Mouse (Mus musculus): ENCODE measurements around the gene Gm13283. TPM values are rescaled to one million over a fixed set of nuclear protein-coding genes. Genes with fewer than 3 reads are reported as not detected.
"Not testable (repeated sequence)": the region's sequence is repeated elsewhere in the genome, so short reads cannot be mapped to it uniquely, and the experiment has no call there.

The Gm13283 gene
- polyA plus RNA-seq, 1 experiment from 2014 or later: 0.60 TPM

DNA sequence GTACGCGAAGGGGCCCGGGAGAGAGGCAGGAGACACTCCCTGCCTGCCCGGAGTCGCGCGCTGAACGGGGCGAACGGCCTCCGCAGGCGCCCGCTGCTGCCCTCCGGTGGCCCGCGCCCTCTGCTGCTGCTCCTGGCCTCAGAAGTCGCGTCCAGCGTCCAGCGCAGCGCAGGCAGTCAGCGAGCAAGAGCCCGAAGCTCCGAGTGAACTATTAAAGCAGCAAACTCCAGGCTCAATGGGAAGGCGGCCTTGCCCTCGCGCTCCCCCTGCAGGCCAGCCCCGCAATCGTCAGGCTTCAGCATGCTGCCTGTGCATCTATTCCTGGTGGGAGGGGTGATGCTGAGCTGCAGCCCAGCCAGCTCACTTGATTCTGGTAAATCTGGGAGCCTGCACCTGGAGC lies 16.7 kb downstream of the Gm13283 start, which contains the start of gene Gm13289:
Gene Gm13289, plus strand, starts transcription at position 301 of the 400 bp plus-strand sequence.
- not testable (repeated sequence) for H3K4me2 ChIP-seq; H3K9ac ChIP-seq; H3K4me1 ChIP-seq; H3K27ac ChIP-seq; H3K27me3 ChIP-seq; H3K4me3 ChIP-seq; H3K9me3 ChIP-seq; ATAC-seq (ENCODE audit: insufficient number of reproducible peaks, low FRiP score, low TSS enrichment, low read depth); H3K36me3 ChIP-seq
- WGBS: no CpG with 5 or more reads among the region's 29 CpGs

DNA sequence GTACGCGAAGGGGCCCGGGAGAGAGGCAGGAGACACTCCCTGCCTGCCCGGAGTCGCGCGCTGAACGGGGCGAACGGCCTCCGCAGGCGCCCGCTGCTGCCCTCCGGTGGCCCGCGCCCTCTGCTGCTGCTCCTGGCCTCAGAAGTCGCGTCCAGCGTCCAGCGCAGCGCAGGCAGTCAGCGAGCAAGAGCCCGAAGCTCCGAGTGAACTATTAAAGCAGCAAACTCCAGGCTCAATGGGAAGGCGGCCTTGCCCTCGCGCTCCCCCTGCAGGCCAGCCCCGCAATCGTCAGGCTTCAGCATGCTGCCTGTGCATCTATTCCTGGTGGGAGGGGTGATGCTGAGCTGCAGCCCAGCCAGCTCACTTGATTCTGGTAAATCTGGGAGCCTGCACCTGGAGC lies 19.6 kb downstream of the Gm13283 start, which contains the start of gene Gm13272:
Gene Gm13272, plus strand, starts transcription at position 301 of the 400 bp plus-strand sequence.
- H3K27me3 ChIP-seq; H3K9me3 ChIP-seq; H3K4me1 ChIP-seq; H3K4me3 ChIP-seq; ATAC-seq (ENCODE audit: insufficient number of reproducible peaks, low FRiP score, low TSS enrichment, low read depth); H3K4me2 ChIP-seq; H3K36me3 ChIP-seq; H3K9ac ChIP-seq; H3K27ac ChIP-seq: not testable (repeated sequence)
- WGBS: no CpG with 5 or more reads among the region's 29 CpGs

DNA sequence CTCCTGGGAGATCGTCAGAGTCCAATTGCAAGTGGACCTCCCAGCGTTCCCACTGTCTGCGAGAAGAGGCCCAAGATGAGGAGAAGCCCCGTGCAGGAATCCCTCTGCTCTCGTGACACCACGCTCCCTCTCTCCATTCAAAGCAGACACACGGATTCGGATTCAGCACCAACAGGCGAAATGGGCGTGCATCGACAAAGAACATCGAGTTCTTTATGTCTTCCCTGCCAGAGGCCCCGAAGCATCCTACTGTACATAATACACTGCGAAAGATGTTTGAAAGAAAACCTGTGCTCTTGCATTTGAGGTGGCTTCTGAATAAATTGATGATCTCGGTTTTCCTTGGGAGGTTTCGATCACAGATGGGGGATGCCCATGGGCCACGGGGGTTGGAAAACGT lies 20.4 kb downstream of the Gm13283 start:
- WGBS: 44% methylated on average over 16 of the region's 18 CpGs
- not testable (repeated sequence) for H3K4me2 ChIP-seq; H3K4me3 ChIP-seq; H3K27ac ChIP-seq; H3K9ac ChIP-seq; ATAC-seq (ENCODE audit: insufficient number of reproducible peaks, low FRiP score, low TSS enrichment, low read depth); H3K27me3 ChIP-seq; H3K9me3 ChIP-seq; H3K36me3 ChIP-seq; H3K4me1 ChIP-seq

DNA sequence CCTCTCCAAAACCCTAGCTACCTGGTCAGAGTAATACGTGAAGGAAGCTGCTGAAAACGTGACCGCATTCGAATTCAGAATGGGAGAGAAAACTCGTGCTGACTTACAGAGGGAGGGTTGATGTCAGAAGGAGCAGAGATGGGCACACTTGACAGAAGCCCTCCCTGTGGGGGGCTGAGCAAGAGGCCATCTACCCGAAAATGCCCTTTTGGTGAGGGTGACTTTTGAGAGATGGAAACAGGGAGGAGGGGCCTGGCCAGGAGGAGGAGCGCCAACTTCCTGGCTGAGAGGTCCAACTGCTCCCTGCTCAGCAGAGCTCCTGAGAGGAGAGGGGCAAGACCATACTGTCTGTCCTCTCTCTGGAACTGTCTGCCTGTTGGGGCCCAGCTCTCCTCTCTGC lies 21.9 kb downstream of the Gm13283 start, which contains the start of gene Ifnz:
Gene Ifnz, plus strand, starts transcription at position 301 of the 400 bp plus-strand sequence.
- not testable (repeated sequence) for H3K27me3 ChIP-seq; H3K36me3 ChIP-seq; H3K9me3 ChIP-seq; H3K4me1 ChIP-seq; H3K9ac ChIP-seq; ATAC-seq (ENCODE audit: insufficient number of reproducible peaks, low FRiP score, low TSS enrichment, low read depth)
- 16% methylated on average over 5 of the region's 7 CpGs for WGBS
- Histone ChIP-seq H3K4me3 (peak within 1 kb of the TSS; percentile 24; the same call in 1 of the 2 replicates), H3K27ac (peak within 1 kb of the TSS; percentile 65), H3K4me2 (peak within 1 kb of the TSS; percentile 34)

- not testable (repeated sequence) for ATAC-seq (ENCODE audit: insufficient number of reproducible peaks, low FRiP score, low TSS enrichment, low read depth); H3K9ac ChIP-seq; H3K27me3 ChIP-seq; H3K4me1 ChIP-seq; H3K9me3 ChIP-seq; H3K36me3 ChIP-seq
- peak overlapping the region; percentile 65 for H3K27ac ChIP-seq
- peak overlapping the region; percentile 34 for H3K4me2 ChIP-seq
- WGBS: 0% methylated on average over 10 of the region's 31 CpGs
- H3K4me3 ChIP-seq: peak overlapping the region; percentile 24; the same call in 1 of the 2 replicates
Measured at GRCm38 (mm10) chr4:88782335-88782734, 22.4 kb downstream of the Gm13283 start.

GRCm38 (mm10) chr4:88785409-88785808 lies 25.5 kb downstream of the Gm13283 start, which contains the start of gene Gm13276:
Gene Gm13276, plus strand, starts transcription at chr4:88785709.
- not testable (repeated sequence) for H3K9me3 ChIP-seq; ATAC-seq (ENCODE audit: insufficient number of reproducible peaks, low FRiP score, low TSS enrichment, low read depth); H3K4me2 ChIP-seq; H3K4me3 ChIP-seq; H3K27ac ChIP-seq; H3K9ac ChIP-seq; H3K4me1 ChIP-seq; H3K27me3 ChIP-seq; H3K36me3 ChIP-seq
- no CpG with 5 or more reads among the region's 27 CpGs for WGBS

DNA sequence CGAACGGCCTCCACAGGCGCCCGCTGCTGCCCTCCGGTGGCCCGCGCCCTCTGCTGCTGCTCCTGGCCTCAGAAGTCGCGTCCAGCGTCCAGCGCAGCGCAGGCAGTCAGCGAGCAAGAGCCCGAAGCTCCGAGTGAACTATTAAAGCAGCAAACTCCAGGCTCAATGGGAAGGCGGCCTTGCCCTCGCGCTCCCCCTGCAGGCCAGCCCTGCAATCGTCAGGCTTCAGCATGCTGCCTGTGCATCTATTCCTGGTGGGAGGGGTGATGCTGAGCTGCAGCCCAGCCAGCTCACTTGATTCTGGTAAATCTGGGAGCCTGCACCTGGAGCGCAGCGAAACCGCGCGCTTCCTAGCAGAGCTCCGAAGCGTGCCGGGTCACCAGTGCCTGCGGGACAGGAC lies 28.5 kb downstream of the Gm13283 start, which contains the start of gene Gm13277:
Gene Gm13277, plus strand, starts transcription at position 231 of the 400 bp plus-strand sequence.
- not testable (repeated sequence) for H3K4me2 ChIP-seq; H3K27me3 ChIP-seq; H3K36me3 ChIP-seq; H3K4me1 ChIP-seq; ATAC-seq (ENCODE audit: insufficient number of reproducible peaks, low FRiP score, low TSS enrichment, low read depth); H3K27ac ChIP-seq; H3K9me3 ChIP-seq; H3K4me3 ChIP-seq; H3K9ac ChIP-seq
- WGBS: 0% methylated on average over 2 of the region's 28 CpGs

- not testable (repeated sequence) for H3K27ac ChIP-seq; H3K9me3 ChIP-seq; H3K9ac ChIP-seq; H3K27me3 ChIP-seq; H3K36me3 ChIP-seq; H3K4me3 ChIP-seq; H3K4me1 ChIP-seq; ATAC-seq (ENCODE audit: insufficient number of reproducible peaks, low FRiP score, low TSS enrichment, low read depth); H3K4me2 ChIP-seq
- no CpG with 5 or more reads among the region's 28 CpGs for WGBS
Measured at GRCm38 (mm10) chr4:88791250-88791649, 31.3 kb downstream of the Gm13283 start, which contains the start of gene Gm13278. Gene Gm13278, plus strand, starts transcription at chr4:88791550.

GRCm38 (mm10) chr4:88793936-88794675 lies 34.2 kb downstream of the Gm13283 start, which contains the start of gene Gm13275:
Gene Gm13275, plus strand, starts transcription at chr4:88794487.
- H3K4me3 ChIP-seq; H3K9me3 ChIP-seq; H3K9ac ChIP-seq; H3K36me3 ChIP-seq; H3K4me1 ChIP-seq; H3K4me2 ChIP-seq; H3K27ac ChIP-seq; ATAC-seq (ENCODE audit: insufficient number of reproducible peaks, low FRiP score, low TSS enrichment, low read depth); H3K27me3 ChIP-seq: not testable (repeated sequence)
- WGBS: 0% methylated on average over 16 of the region's 52 CpGs

GRCm38 (mm10) chr4:88797097-88797496 lies 37.2 kb downstream of the Gm13283 start, which contains the start of gene Gm13279:
Gene Gm13279, plus strand, starts transcription at chr4:88797397.
- WGBS: no CpG with 5 or more reads among the region's 28 CpGs
- not testable (repeated sequence) for H3K27ac ChIP-seq; H3K9me3 ChIP-seq; ATAC-seq (ENCODE audit: insufficient number of reproducible peaks, low FRiP score, low TSS enrichment, low read depth); H3K27me3 ChIP-seq; H3K4me3 ChIP-seq; H3K4me1 ChIP-seq; H3K4me2 ChIP-seq; H3K9ac ChIP-seq; H3K36me3 ChIP-seq

GRCm38 (mm10) chr4:88799365-88799764 lies 39.4 kb downstream of the Gm13283 start, which contains the start of gene Gm13285:
Gene Gm13285, plus strand, starts transcription at chr4:88799665.
- not testable (repeated sequence) for H3K27ac ChIP-seq; H3K4me3 ChIP-seq; H3K9me3 ChIP-seq; H3K4me2 ChIP-seq; H3K4me1 ChIP-seq; H3K27me3 ChIP-seq; ATAC-seq (ENCODE audit: insufficient number of reproducible peaks, low FRiP score, low TSS enrichment, low read depth); H3K36me3 ChIP-seq; H3K9ac ChIP-seq
- WGBS: 13% methylated on average over 5 of the region's 7 CpGs

- H3K27me3 ChIP-seq; H3K9me3 ChIP-seq; ATAC-seq (ENCODE audit: insufficient number of reproducible peaks, low FRiP score, low TSS enrichment, low read depth); H3K4me1 ChIP-seq; H3K36me3 ChIP-seq; H3K9ac ChIP-seq; H3K4me3 ChIP-seq; H3K4me2 ChIP-seq; H3K27ac ChIP-seq: not testable (repeated sequence)
- WGBS: no CpG with 5 or more reads among the region's 29 CpGs
Measured at GRCm38 (mm10) chr4:88802954-88803353, 43.0 kb downstream of the Gm13283 start, which contains the start of gene Gm13287. Gene Gm13287, plus strand, starts transcription at chr4:88803254.
